Mouse (Mus musculus) midbrain, embryonic 11.5 days (tissue): ENCODE measurements around the gene Chkb. TPM values are rescaled to one million over a fixed set of nuclear protein-coding genes. Genes with fewer than 3 reads are reported as not detected.
A peak's percentile ranks its signal among the peaks of the same experiment; 100 is the strongest.

Experiments used
- ATAC-seq: fragments of 200-750 bp; cut with Nextera tagmentation; 2 replicates; pipeline ENCODE4 v1.8.0; 2017; ENCODE audit warnings: moderate TSS enrichment, moderate library complexity; ENCODE audit not compliant: low FRiP score
- DNase-seq: peaks from one replicate; pipeline ENCODE4 v3.0.0; 2015; ENCODE audit warnings: low spot score; ENCODE audit errors: missing footprints
- H3K27ac ChIP-seq: fragments of 300-500 bp; sonication (generic); 2 replicates; pipeline ENCODE4 v1.5.1; 2014; ENCODE audit warnings: low read depth, low read length
- H3K27me3 ChIP-seq: fragments of 300-500 bp; sonication (generic); 2 replicates; pipeline ENCODE4 v1.6.1; 2014; ENCODE audit warnings: mild to moderate bottlenecking, low read length, moderate library complexity, mixed read lengths; ENCODE audit not compliant: control insufficient read depth, insufficient read depth
- H3K36me3 ChIP-seq: fragments of 300-500 bp; sonication (generic); 2 replicates; pipeline ENCODE4 v1.6.1; 2014; ENCODE audit warnings: mild to moderate bottlenecking, low read length, moderate library complexity, mixed read lengths; ENCODE audit not compliant: control insufficient read depth, insufficient read depth
- H3K4me1 ChIP-seq: fragments of 300-500 bp; sonication (generic); 2 replicates; pipeline ENCODE4 v1.6.1; 2014; ENCODE audit warnings: low read length; ENCODE audit not compliant: control insufficient read depth, insufficient read depth
- H3K4me2 ChIP-seq: fragments of 300-500 bp; sonication (generic); 2 replicates; pipeline ENCODE4 v1.6.1; 2014; ENCODE audit warnings: mild to moderate bottlenecking, moderate library complexity
- H3K4me3 ChIP-seq: fragments of 300-500 bp; sonication (generic); 2 replicates; pipeline ENCODE4 v1.5.1; 2014; ENCODE audit warnings: low read depth, low read length
- H3K9ac ChIP-seq: fragments of 300-500 bp; sonication (generic); 2 replicates; pipeline ENCODE4 v1.6.1; 2014; ENCODE audit warnings: low read length
- H3K9me3 ChIP-seq: fragments of 300-500 bp; sonication (generic); 2 replicates; pipeline ENCODE4 v1.6.1; 2016; ENCODE audit warnings: low read length; ENCODE audit not compliant: control insufficient read depth
- WGBS: fragments of 180-500 bp; shearing (Covaris S2); extraction: QIAGEN DNeasy Blood & Tissue Kit; methylation state at CpG from one replicate; pipeline ENCODE4 v1.1.7; 2014; 5-methylcytosine and 5-hydroxymethylcytosine counted together
- polyA plus RNA-seq: library from polyadenylated mRNA; unstranded; fragments of >200 nt; fragmentation: Nextera tagmentation; extraction: Ambion mirVana; gene quantifications from 2 replicates; pipeline ENCODE4 v1.2.1, GENCODE M21; 2014

Gene Chkb
- polyA plus RNA-seq, 1 experiment from 2014 or later = 49.6 TPM

DNA sequence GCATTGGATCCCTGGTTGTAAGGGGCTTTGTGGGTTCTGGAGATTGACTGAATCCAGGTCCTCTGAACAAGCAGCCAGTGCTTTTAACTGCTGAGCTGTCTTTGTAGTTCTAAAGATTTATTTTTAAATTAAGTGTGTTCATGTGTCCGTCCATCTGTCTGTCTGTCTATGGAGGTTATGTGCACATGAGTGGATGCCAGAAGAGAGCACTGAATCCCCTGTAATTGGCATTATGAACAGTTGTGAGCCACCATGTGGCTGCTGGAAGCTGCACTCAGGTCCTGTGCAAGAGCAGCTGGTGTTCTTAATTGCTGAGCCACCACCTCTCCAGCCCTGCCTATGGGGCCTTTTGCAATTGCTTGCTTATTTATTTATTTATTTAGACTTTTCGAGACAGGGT, 31.6 kb downstream of the Chkb start:
- H3K27ac ChIP-seq = no peak overlapping the region
- H3K36me3 ChIP-seq = no peaks in the 10 kb centered on the region
- H3K9me3 ChIP-seq = no peaks in the 10 kb centered on the region
- WGBS = 83% methylated on average over 2 of the region's 2 CpGs
- DNase-seq (no peak), ATAC-seq (no peak)
- no peaks in the 10 kb centered on the region for H3K27me3 ChIP-seq
- no peak overlapping the region for H3K4me3 ChIP-seq
- H3K9ac ChIP-seq = no peak overlapping the region
- H3K4me1 ChIP-seq = no peaks in the 10 kb centered on the region
- H3K4me2 ChIP-seq = no peak overlapping the region

DNA sequence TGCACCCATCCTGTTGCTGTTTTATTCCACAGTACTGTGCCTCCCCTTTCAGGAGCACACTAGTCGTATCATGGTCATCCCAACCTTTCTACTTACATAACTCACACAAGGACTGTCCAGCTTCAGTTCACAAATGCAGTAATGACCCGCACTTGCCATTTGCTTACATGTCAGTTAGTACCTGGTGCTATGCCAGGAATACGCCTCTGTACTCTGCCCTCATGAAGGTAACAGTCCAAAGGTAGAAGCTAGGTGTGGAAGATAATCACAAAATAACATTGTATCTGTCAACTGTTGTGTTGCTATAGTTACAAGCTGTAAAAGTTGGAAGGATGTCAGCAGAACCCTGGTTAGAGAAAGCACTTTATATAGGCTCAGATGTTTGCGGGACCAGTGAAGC, 32.8 kb downstream of the Chkb start:
- Histone ChIP-seq H3K9ac (no peak overlapping the region), H3K4me3 (no peak overlapping the region), H3K4me2 (no peak overlapping the region), H3K27me3 (no peaks in the 10 kb centered on the region), H3K27ac (no peak overlapping the region), H3K36me3 (no peaks in the 10 kb centered on the region), H3K9me3 (no peaks in the 10 kb centered on the region), H3K4me1 (no peaks in the 10 kb centered on the region)
- ATAC-seq (no peak), DNase-seq (no peak)
- 92% methylated on average over 4 of the region's 4 CpGs for WGBS

DNA sequence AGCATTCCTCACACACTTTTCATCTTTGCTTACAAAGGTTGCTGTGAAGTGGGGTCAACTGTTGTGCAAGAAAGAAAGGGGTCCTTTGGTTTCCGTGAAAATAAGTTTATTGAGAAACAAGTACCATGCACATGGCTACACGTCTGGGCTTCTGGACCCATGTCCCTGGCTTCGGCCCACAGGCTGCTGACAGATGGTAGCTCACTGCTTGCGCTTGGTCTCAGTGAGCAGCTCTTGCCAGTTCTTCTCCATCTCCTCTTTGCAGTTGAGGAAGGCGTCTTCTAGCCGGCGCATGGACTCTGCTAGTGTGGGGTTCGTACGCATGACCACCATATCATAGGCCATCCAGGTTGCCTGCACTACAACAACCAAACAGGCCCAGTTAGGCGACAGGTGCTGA, 39.6 kb downstream of the Chkb start:
- Histone ChIP-seq H3K4me3 (no peak overlapping the region), H3K4me2 (no peak overlapping the region), H3K9me3 (no peaks in the 10 kb centered on the region), H3K9ac (no peak overlapping the region), H3K36me3 (no peaks in the 10 kb centered on the region), H3K4me1 (no peaks in the 10 kb centered on the region), H3K27me3 (no peaks in the 10 kb centered on the region), H3K27ac (no peak overlapping the region)
- WGBS = 93% methylated on average over 10 of the region's 10 CpGs
- no peak for DNase-seq
- no peak for ATAC-seq

DNA sequence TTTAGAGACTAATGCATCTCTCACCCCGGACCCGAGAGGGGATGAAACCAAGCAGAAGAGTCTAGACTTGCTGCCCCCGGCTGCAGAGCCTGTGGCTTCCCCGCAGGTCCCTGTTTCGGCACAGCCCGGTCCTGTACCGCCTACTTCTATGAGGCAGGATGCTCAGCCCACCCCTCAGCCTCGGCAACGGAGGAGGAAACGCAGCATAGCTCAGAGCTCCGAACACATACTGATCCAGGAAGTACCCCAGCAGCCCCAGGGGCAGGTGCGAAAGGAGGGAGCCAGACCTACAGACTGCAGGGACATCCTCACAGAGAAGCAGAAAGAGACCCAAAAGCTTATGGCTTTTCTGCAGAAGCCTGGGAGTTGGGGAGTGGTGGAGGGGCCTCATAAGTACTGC, 42.6 kb downstream of the Chkb start:
- no peaks in the 10 kb centered on the region for H3K4me1 ChIP-seq
- no peaks in the 10 kb centered on the region for H3K36me3 ChIP-seq
- no peaks in the 10 kb centered on the region for H3K9me3 ChIP-seq
- no peak overlapping the region for H3K9ac ChIP-seq
- ATAC-seq (no peak), DNase-seq (no peak)
- no peak overlapping the region for H3K27ac ChIP-seq
- H3K27me3 ChIP-seq = no peaks in the 10 kb centered on the region
- WGBS = 47% methylated on average over 12 of the region's 12 CpGs
- H3K4me3 ChIP-seq = no peak overlapping the region
- H3K4me2 ChIP-seq = no peak overlapping the region

DNA sequence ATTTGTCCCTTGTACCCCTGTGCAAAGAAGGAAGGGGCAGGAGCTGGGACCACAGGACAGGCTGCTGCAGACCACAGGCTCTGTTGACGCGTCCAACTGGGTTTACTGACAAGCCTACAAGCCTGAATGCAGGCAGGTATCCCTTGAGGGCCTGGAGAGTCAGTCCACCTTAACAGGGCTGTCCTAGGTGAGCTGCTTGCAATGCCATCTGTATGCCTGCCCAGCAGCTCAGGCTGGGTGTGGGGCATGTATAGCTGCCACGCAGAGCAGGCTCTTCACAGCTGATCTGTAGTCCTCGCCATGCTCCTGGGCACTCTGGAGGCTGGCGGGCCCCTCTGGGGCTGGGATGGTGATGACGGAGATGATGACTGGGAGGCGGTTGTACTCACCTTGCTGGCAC, 45.1 kb downstream of the Chkb start, which contains the start of gene Klhdc7b:
TSS of gene Klhdc7b (plus strand) at position 301 of the 400 bp plus-strand sequence.
- Histone ChIP-seq H3K9ac (no peak within 1 kb of the TSS), H3K4me3 (no peak within 1 kb of the TSS), H3K9me3 (no peaks in the 10 kb centered on the region), H3K4me2 (no peak within 1 kb of the TSS), H3K27me3 (peaks cover 7% of the 10 kb centered on the region), H3K4me1 (no peaks in the 10 kb centered on the region), H3K27ac (no peak within 1 kb of the TSS), H3K36me3 (no peaks in the 10 kb centered on the region)
- WGBS = 92% methylated on average over 7 of the region's 7 CpGs
- DNase-seq = peak; percentile 60
- no peak for ATAC-seq

DNA sequence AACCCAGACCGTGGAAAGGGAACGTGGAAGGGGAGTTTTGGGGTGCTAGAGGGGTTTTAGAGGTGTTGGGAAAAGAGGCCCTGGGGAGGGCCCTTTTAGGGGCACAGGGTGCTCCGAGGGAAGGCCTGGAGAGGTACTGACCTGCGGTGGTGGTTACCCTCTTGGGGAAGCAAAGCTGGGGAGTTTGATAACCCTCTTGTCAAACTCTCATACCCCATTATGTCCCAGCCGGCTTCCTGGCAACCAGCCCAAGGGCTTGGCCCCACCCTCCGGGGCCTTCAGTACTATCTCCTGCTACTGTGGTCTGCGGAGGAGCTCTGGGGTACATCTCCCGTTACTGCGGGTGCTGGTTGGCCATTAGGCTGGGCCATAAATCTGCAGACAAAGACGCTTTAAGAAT, 50.3 kb downstream of the Chkb start:
- no peak for DNase-seq
- H3K9ac ChIP-seq = peak overlapping the region; percentile 47
- no peak for ATAC-seq

DNA sequence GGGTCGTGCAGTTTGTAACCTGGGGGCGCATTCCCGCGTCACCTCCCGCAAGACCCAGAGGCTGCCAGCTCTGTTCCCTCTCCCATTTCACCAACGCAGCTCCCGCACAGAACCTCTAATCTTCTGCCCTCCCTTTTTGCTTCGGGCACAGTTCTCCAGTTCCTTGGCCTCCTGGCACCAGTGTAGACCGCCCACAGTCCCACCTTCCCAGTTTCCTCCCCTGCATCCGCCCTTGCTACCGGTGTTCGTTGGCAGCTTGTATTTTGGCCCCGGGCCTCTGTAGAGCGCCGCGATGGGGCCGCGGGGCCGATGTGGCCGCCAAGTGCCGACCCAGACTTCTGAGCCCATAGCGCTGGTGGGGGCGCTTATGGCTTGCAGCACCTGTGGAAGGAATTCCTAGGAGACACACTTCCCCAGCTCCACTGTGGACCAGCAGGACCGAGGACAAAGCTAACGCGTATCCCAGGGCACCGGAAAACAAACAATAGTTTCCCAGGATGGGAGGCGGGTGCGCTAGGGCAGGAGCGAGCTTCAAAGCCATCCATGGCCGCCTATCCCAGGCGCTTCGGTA, 50.8 kb downstream of the Chkb start, which contains the start of gene Odf3b:
TSS of gene Odf3b (minus strand) at position 452 of the 571 bp plus-strand sequence.
- DNase-seq (peak; percentile 94), ATAC-seq (0 out of 2 replicates have a peak, but pooled peaks have one; percentile 22)
- H3K9ac ChIP-seq = peak within 1 kb of the TSS; percentile 47
- peaks cover 13% of the 10 kb centered on the region for H3K4me1 ChIP-seq
- peaks cover 44% of the 10 kb centered on the region for H3K27me3 ChIP-seq
- H3K27ac ChIP-seq = no peak within 1 kb of the TSS
- H3K36me3 ChIP-seq = no peaks in the 10 kb centered on the region
- H3K9me3 ChIP-seq = no peaks in the 10 kb centered on the region
- 1% methylated on average over 33 of the region's 33 CpGs for whole genome bisulfite sequencing
- H3K4me2 ChIP-seq = peak within 1 kb of the TSS; percentile 70
- H3K4me3 ChIP-seq = peak within 1 kb of the TSS; percentile 33

More for the DNA sequence above, 50.3 kb downstream of the Chkb start:
- Histone ChIP-seq H3K4me2 (peak overlapping the region; percentile 70), H3K9me3 (no peaks in the 10 kb centered on the region), H3K27ac (no peak overlapping the region), H3K4me1 (peaks cover 13% of the 10 kb centered on the region), H3K27me3 (peaks cover 44% of the 10 kb centered on the region), H3K4me3 (peak overlapping the region; percentile 33; the same call in 1 of the 2 replicates), H3K36me3 (no peaks in the 10 kb centered on the region)
- 12% methylated on average over 10 of the region's 10 CpGs for WGBS

DNA sequence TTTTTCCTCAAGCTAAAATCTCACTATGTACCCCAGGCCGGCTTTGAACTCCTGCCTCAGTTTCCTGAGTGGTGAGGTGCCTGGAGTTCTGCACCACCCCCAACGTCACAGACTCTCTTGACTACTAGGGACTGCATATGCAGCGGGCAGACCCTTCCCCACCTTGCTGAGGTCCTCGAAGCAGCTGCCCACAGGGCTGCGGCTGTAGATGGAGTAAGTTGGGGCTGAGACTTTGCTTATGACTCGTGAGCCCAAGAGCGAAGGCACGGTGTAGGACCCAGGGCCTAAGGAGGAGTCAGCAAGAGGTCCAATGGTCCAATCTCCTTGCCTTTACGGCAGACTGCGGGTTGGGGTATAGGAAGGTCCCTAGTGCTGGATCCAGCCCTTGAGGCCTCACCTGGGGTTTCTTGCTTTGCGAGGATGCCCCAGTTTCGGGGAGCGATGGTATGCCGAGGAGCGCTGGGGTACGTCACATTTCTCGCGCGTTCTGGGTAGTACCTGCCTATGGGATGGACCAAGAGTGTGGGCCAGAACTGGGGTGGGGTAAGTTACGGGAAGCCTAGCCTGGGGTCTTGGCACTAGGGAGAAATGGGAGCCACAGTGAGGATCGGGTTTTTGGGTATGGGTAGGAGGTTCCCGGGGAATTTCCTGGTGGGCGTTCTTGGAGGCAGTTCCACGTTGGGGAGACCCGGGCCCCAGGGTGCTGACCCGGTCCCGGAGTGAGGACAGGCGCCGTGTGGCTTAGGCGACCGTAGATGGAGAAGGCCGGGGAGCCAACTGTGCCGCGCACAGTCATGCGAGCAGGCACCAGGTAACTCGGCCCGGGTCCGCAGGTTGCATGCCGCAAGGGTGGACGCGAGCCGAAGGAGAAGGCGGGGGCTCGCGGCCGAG, 51.5 kb downstream of the Chkb start:
- Histone ChIP-seq H3K9ac (peak overlapping the region; percentile 47), H3K4me1 (peaks cover 15% of the 10 kb centered on the region), H3K4me3 (peak overlapping the region; percentile 33), H3K9me3 (no peaks in the 10 kb centered on the region), H3K36me3 (no peaks in the 10 kb centered on the region), H3K4me2 (peak overlapping the region; percentile 70), H3K27ac (no peak overlapping the region), H3K27me3 (peaks cover 44% of the 10 kb centered on the region)
- ATAC-seq (no peak), DNase-seq (peak; percentile 91)
- 10% methylated on average over 46 of the region's 46 CpGs for WGBS

DNA sequence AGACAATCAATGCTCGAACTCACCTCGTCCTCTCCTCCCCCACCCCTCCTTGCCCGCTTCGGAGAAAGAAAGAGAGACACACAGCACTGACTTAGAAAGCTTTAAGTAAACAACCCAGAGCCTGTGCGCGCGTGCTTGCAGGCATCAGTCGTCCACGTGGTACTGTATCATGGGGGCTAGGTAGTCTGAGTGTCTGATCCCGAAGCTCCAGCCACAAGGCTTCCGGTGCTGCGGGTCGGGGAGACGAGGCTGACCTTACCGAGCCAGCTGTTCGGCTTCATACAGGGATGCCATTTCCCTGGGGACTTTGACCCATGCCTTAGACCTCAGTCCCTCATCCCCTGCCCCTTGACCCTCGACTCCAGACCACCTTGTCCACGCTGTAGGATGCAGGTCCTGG, 52.3 kb downstream of the Chkb start:
- H3K9me3 ChIP-seq = no peaks in the 10 kb centered on the region
- H3K4me1 ChIP-seq = peaks cover 21% of the 10 kb centered on the region
- ATAC-seq = no peak
- no peak overlapping the region for H3K9ac ChIP-seq
- peaks cover 44% of the 10 kb centered on the region for H3K27me3 ChIP-seq
- WGBS = 6% methylated on average over 18 of the region's 18 CpGs
- no peak overlapping the region for H3K4me3 ChIP-seq
- no peak overlapping the region for H3K27ac ChIP-seq
- DNase-seq = no peak
- H3K4me2 ChIP-seq = no peak overlapping the region
- no peaks in the 10 kb centered on the region for H3K36me3 ChIP-seq
